Mouse (Mus musculus) embryonic facial prominence, embryonic 15.5 days (tissue): ENCODE data around the gene Ptpn1. TPM values are rescaled to one million over a fixed set of nuclear protein-coding genes. Genes with fewer than 3 reads are reported as not detected.

Experiments used
- ATAC-seq: fragments of 200-750 bp; cut with Nextera tagmentation; 2 replicates; pipeline ENCODE4 v1.8.0; 2017; ENCODE audit warnings: low read depth, moderate TSS enrichment; ENCODE audit not compliant: insufficient number of reproducible peaks, low FRiP score, low TSS enrichment
- H3K27ac ChIP-seq: fragments of 300-500 bp; sonication (generic); replicated peaks from 2 replicates; pipeline ENCODE4 v1.5.1; 2015; ENCODE audit warnings: mild to moderate bottlenecking, inconsistent platforms
- H3K27me3 ChIP-seq: fragments of 300-500 bp; sonication (generic); 2 replicates; pipeline ENCODE4 v1.6.1; 2015; ENCODE audit warnings: inconsistent platforms
- H3K36me3 ChIP-seq: fragments of 300-500 bp; sonication (generic); 2 replicates; pipeline ENCODE4 v1.6.1; 2015; ENCODE audit warnings: mild to moderate bottlenecking, inconsistent platforms
- H3K4me1 ChIP-seq: fragments of 300-500 bp; sonication (generic); 2 replicates; pipeline ENCODE4 v1.6.1; 2015; ENCODE audit warnings: inconsistent platforms
- H3K4me2 ChIP-seq: fragments of 300-500 bp; sonication (generic); replicated peaks from 2 replicates; pipeline ENCODE4 v1.6.1; 2015; ENCODE audit warnings: mild to moderate bottlenecking, inconsistent platforms
- H3K4me3 ChIP-seq: fragments of 300-500 bp; sonication (generic); replicated peaks from 2 replicates; pipeline ENCODE4 v1.5.1; 2015; ENCODE audit warnings: mild to moderate bottlenecking, inconsistent platforms
- H3K9ac ChIP-seq: fragments of 300-500 bp; sonication (generic); 2 replicates; pipeline ENCODE4 v1.6.1; 2015; ENCODE audit warnings: inconsistent platforms
- H3K9me3 ChIP-seq: fragments of 300-500 bp; sonication (generic); replicated peaks from 2 replicates; pipeline ENCODE4 v1.6.1; 2016; ENCODE audit warnings: inconsistent platforms
- WGBS: fragments of 180-500 bp; shearing (Covaris S2); methylation state at CpG from one replicate; pipeline ENCODE4 v1.1.7; 2015; 5-methylcytosine and 5-hydroxymethylcytosine counted together
- polyA plus RNA-seq: library from polyadenylated mRNA; unstranded; fragments of >200 nt; fragmentation: Nextera tagmentation; extraction: Ambion mirVana; gene quantifications from 2 replicates; pipeline ENCODE4 v1.2.1, GENCODE M21; 2015

The Ptpn1 gene
- polyA plus RNA-seq, 1 experiment from 2014 or later, result 61.5 TPM

DNA sequence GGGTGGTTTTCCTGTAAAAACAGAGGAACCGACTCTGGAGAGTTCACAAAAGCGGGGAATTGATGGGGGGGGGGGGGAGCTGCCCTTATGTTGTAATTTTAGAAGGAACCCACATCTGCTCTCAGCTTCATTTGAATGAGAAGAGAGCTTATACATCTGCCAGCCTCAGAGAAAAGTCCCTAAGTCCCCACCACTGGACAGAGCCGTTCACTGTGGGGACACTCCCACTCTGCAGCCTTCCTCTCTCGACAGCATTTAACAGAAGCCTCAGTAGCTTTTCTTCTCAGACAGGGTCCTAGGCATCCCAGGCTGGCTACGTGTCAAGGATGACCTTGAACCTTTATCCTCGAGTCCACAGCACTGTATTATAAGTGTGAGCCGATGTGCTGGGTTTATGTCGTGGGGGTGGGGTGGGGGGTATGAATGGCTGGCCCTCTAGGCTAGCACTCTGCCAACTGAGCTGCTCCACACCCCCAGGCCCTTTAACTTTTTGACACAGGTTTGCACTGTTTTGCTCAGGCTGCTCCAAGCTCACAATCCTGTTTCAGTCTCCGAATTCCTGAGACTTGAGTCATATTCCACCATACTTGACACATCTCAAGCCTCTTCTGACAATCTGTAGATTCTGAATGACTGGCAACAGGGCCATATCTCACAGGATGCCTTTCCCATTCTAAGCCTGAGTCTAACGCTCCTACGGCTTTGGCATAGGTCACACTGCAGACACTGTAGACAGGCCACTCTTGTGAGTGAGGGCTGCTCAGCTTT, 8.0 kb downstream of the Ptpn1 start:
- Histone ChIP-seq H3K27ac (no peak overlapping the region), H3K9me3 (no peaks in the 10 kb centered on the region), H3K4me3 (no peak overlapping the region), H3K27me3 (no peaks in the 10 kb centered on the region), H3K4me2 (no peak overlapping the region), H3K4me1 (peaks cover 75% of the 10 kb centered on the region), H3K9ac (no peak overlapping the region), H3K36me3 (no peaks in the 10 kb centered on the region)
- WGBS, result 53% methylated on average over 11 of the region's 11 CpGs
- no peak for ATAC-seq

DNA sequence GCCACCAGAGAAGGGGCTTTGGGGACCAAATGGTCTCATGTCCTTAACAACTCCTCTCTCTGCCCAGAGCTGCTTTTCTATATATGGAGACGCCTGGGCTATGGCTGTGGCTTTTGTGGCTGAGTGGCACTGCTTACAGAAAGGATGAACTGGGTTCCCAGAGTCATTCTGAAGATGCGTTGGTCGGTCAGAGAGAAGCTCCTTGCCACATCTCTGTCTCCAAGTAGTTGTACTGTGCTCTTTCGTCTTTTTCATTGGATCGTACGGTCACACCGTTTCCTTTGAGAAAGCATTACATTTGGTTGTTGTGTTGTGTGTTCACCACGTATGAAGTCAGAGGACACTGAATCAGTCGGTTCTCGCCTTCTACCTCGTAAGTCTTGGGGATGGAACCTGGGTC, 8.8 kb downstream of the Ptpn1 start:
- Histone ChIP-seq H3K27me3 (no peaks in the 10 kb centered on the region), H3K4me3 (no peak overlapping the region), H3K36me3 (no peaks in the 10 kb centered on the region), H3K9me3 (no peaks in the 10 kb centered on the region), H3K27ac (no peak overlapping the region), H3K4me1 (peaks cover 73% of the 10 kb centered on the region), H3K4me2 (no peak overlapping the region), H3K9ac (no peak overlapping the region)
- WGBS, result 85% methylated on average over 11 of the region's 11 CpGs
- ATAC-seq, result no peak

DNA sequence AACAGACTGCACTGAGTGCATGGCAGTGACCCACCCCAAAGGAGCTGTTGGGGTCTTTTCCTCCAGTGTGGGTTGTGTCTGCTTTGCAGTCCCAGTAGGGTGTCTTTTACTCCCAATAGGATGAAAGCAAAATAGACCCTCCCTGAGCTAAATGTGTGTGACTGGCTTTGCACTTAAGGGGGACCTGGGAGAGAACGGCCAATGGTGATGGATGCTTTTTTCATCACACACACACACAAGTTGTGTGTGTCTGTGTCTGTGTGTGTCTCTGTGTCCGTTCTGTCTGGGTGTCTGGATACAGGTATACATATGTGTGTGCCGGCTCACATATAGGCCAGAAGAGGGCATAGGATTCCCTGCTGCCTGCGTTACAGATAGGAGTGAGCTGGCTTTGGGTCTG, 9.5 kb downstream of the Ptpn1 start:
- Histone ChIP-seq H3K4me1 (peaks cover 72% of the 10 kb centered on the region), H3K27ac (peak overlapping the region; percentile 87)
- 62% methylated on average over 4 of the region's 4 CpGs for WGBS

DNA sequence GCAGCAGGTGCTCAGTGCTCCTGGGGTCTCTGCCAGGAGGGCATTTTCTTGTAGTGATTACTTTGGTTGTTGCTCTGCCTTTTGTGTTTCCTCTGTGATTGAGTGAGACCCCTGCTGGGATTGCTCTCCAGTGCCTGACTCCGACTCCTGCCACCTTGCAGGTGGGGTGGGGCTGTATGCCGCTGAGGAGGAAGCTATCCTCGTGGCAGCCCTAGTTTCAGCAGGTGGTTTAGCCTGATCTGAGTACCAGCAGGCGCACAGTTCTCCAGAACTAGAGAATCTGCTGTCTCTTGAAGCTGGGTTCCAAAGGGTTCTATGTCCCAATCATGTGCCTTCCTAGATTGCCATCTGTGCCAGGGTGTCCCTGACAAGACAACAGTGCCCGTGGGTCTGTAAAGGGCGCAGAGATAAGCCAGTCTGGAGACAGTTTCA, 9.9 kb downstream of the Ptpn1 start:
- H3K27ac ChIP-seq, result peak overlapping the region; percentile 87
- no peak overlapping the region for H3K4me3 ChIP-seq
- H3K27me3 ChIP-seq, result no peaks in the 10 kb centered on the region
- peaks cover 68% of the 10 kb centered on the region for H3K4me1 ChIP-seq
- no peaks in the 10 kb centered on the region for H3K36me3 ChIP-seq
- 0 out of 2 replicates have a peak, but pooled peaks have one; percentile 7 for ATAC-seq
- 47% methylated on average over 6 of the region's 6 CpGs for WGBS
- H3K9ac ChIP-seq, result no peak overlapping the region
- no peaks in the 10 kb centered on the region for H3K9me3 ChIP-seq
- H3K4me2 ChIP-seq, result peak overlapping the region; percentile 27

More for the DNA sequence above, 9.5 kb downstream of the Ptpn1 start:
- H3K27me3 ChIP-seq, result no peaks in the 10 kb centered on the region
- ATAC-seq, result no peak
- H3K4me2 ChIP-seq, result no peak overlapping the region
- no peaks in the 10 kb centered on the region for H3K36me3 ChIP-seq
- H3K9ac ChIP-seq, result no peak overlapping the region
- no peaks in the 10 kb centered on the region for H3K9me3 ChIP-seq
- no peak overlapping the region for H3K4me3 ChIP-seq

DNA sequence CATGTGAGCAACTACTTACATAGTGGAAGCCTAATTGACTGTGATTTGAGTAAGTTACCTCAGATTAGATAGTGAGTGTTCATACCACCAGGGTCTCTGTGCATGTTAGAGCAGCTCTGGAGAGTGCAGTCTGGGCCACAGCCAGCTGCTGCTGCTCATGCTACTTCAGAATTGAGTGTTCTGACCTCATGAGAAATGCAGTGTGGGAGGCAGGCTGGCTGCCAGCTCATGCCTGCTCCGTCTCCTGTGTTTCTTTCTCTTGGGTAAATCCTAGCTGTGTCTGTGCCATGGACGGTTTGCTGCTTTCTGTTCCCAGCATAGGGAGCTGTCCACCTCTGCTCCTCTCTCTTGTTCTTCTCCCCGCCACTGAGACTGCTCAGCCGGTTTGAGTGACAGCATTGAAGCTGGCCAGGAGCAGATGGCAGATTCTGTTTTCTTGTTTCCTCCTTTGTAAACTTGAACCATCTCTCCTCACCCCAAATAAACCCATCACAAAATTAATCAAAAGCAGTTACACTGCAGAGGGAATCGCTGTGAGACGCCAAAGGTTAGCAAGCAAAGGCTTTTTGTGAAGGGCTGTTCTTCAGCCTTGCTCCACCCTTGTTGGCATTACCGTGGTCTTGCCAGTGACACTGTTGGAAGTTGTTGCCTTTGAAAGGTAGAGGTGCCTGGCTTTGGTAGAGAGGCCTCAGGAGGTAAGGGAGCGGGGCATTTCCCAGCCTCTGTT, 10.5 kb downstream of the Ptpn1 start:
- Histone ChIP-seq H3K4me1 (peaks cover 70% of the 10 kb centered on the region), H3K9me3 (no peaks in the 10 kb centered on the region), H3K36me3 (no peaks in the 10 kb centered on the region), H3K4me3 (no peak overlapping the region), H3K4me2 (peak overlapping the region; percentile 27), H3K9ac (no peak overlapping the region), H3K27ac (peak overlapping the region; percentile 87), H3K27me3 (no peaks in the 10 kb centered on the region)
- ATAC-seq, result peak; percentile 56; the same call in 1 of the 2 replicates
- WGBS, result 17% methylated on average over 8 of the region's 8 CpGs

DNA sequence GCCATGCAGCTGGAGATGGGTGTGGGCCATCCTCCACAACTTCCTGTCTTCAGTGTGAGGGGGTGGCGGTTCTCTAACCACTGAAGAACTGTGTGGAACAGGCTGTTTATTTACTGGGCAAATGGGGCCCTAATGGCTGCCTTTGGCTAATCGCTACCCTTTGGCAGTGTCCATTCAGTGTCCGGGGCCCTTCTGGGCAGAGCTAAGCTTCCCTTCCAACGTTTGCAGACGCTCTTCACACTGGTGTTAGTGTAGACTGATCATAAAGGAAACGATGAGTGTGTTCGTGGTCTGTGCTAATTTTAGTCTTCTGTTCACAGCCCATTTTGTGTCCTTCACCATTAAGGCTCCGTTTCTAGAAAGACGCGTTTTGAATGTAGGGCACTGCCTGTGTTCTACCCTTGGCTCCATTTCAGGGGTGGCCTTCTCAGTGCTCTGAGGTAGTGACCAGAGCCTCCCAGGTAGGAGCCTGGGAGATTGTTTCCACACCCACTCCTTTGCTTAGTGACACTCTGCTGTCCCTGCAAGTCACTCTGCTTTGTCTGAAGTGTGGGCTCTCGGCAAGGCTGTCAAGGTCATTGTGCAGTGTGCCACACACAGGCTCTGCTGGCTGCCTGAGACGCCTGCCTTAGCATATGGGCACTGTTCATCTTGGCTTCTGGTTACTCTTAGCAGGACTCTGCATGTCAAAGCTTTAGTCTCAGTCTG, 11.2 kb downstream of the Ptpn1 start:
- Histone ChIP-seq H3K27ac (peak overlapping the region; percentile 87), H3K27me3 (no peaks in the 10 kb centered on the region), H3K4me2 (peak overlapping the region; percentile 27), H3K9me3 (no peaks in the 10 kb centered on the region), H3K4me3 (no peak overlapping the region), H3K4me1 (peaks cover 75% of the 10 kb centered on the region), H3K9ac (no peak overlapping the region), H3K36me3 (no peaks in the 10 kb centered on the region)
- no peak for ATAC-seq
- WGBS, result 66% methylated on average over 12 of the region's 12 CpGs

DNA sequence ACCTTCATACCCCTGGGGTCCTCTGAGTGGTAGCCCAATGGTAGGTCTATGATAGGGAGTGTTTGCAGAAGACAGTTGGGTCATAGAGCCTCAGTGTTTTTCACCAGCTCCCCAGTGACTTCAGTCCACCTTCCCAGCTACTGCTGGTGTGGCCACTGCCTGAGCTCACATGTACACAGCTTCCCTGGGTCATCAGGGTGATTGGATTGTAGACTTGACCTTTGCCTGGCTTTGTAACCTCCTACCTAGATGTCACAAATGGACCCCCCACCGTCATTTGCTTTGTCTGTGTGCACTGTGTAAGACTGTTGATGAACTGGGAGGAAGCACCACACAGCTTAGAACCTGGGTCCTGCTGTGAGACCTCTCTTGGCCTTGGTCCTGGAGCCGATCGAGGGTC, 12.3 kb downstream of the Ptpn1 start:
- H3K4me2 ChIP-seq, result no peak overlapping the region
- no peaks in the 10 kb centered on the region for H3K9me3 ChIP-seq
- ATAC-seq, result no peak
- 92% methylated on average over 3 of the region's 3 CpGs for WGBS
- no peaks in the 10 kb centered on the region for H3K27me3 ChIP-seq
- no peaks in the 10 kb centered on the region for H3K36me3 ChIP-seq
- H3K27ac ChIP-seq, result no peak overlapping the region
- no peak overlapping the region for H3K9ac ChIP-seq
- H3K4me3 ChIP-seq, result no peak overlapping the region
- peaks cover 75% of the 10 kb centered on the region for H3K4me1 ChIP-seq

DNA sequence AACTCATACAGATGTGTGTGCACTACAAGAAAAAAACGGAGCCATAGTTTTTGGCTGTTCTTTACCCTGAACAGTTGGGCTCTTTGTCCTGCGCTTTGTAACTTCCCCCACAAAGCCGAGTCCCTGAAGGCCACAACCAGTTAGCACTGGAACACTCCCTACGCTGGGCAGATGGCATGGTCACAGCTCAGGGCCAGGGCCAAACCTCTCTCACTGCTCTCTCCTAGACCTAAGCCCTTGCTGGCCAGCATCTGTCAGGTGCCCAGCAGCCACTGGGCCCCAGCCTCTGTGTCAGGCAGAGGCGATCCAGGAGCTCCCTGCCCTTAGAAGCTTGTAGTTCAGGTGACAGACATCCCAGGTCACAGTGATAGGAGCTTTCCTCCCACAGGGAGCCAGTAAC, 13.6 kb downstream of the Ptpn1 start:
- Histone ChIP-seq H3K27me3 (no peaks in the 10 kb centered on the region), H3K4me3 (no peak overlapping the region), H3K27ac (no peak overlapping the region), H3K9me3 (no peaks in the 10 kb centered on the region), H3K4me1 (peaks cover 75% of the 10 kb centered on the region), H3K36me3 (no peaks in the 10 kb centered on the region), H3K9ac (no peak overlapping the region), H3K4me2 (no peak overlapping the region)
- ATAC-seq, result no peak
- WGBS, result 77% methylated on average over 5 of the region's 5 CpGs

DNA sequence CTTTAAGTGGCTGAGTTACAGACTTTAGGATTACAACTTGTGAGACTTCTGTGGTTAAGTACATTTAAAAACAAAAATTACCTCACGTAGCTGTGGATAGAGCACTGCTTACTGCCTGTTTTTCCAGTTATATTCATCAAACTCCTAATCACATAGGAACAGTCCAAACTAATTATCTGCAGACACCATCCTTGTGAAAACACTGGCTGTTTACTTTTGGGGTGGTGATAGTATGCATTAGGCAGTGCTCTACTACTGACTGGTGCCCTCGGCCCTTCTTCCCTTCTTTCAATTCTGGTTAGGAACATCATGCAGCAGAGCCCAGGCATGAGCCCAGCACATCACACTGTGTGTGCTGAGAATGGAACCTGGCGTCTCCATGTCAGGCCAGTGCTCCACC, 15.4 kb downstream of the Ptpn1 start:
- no peak for ATAC-seq
- 0 out of 2 replicates have a peak overlapping the region, but pooled peaks have one; percentile 39 for H3K27ac ChIP-seq
- WGBS, result 72% methylated on average over 3 of the region's 3 CpGs
- no peaks in the 10 kb centered on the region for H3K36me3 ChIP-seq
- no peaks in the 10 kb centered on the region for H3K27me3 ChIP-seq
- no peak overlapping the region for H3K9ac ChIP-seq
- no peak overlapping the region for H3K4me2 ChIP-seq
- H3K4me3 ChIP-seq, result no peak overlapping the region
- H3K9me3 ChIP-seq, result no peaks in the 10 kb centered on the region
- H3K4me1 ChIP-seq, result peaks cover 71% of the 10 kb centered on the region

DNA sequence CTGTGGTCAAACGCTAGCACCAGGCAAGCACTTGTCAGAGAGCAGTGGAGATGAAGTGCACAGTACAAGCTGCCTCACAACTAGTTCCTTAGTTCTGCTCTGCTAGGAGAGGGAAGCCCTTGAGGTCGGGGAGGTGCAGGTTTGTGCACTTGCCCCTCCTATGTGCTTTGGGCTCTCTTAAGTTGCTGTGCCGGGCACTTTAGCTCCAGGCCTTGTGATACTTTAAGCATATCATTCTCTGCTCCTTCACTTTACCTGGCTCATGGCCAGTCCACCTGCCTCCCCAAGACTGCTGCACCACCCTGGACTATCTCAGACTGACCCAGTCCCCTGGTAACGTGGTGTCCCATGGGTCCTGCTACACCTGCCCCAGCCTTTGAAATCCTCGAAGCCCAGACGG, 16.2 kb downstream of the Ptpn1 start:
- Histone ChIP-seq H3K27ac (no peak overlapping the region), H3K4me1 (peaks cover 63% of the 10 kb centered on the region), H3K4me3 (no peak overlapping the region), H3K36me3 (no peaks in the 10 kb centered on the region), H3K9me3 (no peaks in the 10 kb centered on the region), H3K9ac (no peak overlapping the region), H3K4me2 (no peak overlapping the region), H3K27me3 (no peaks in the 10 kb centered on the region)
- WGBS, result 67% methylated on average over 6 of the region's 6 CpGs
- no peak for ATAC-seq

DNA sequence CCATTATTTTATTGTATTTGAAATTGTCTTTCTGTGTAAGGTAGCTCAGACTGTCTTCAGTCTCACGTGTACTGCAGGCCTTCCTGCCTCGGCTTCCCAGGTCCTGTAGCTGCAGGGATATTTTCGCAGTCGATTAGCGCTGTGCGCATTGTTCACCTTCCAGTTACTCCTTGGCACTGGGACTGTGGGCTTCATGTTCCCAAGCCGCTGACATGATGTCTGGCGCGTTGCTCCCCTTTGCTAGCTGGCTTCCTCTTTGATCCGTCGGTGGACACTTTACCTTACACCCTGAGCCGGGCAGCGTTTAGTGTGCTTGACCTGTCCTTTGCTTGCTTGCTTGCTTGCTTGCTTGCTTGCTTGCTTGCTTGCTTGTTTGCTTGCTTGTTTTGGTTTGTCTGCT, 16.7 kb downstream of the Ptpn1 start:
- no peaks in the 10 kb centered on the region for H3K27me3 ChIP-seq
- no peaks in the 10 kb centered on the region for H3K9me3 ChIP-seq
- no peak overlapping the region for H3K4me3 ChIP-seq
- 0 out of 2 replicates have a peak, but pooled peaks cover 4% of the 10 kb centered on the region for H3K36me3 ChIP-seq
- WGBS, result 82% methylated on average over 13 of the region's 13 CpGs
- peak overlapping the region; percentile 63; the same call in 1 of the 2 replicates for H3K27ac ChIP-seq
- H3K9ac ChIP-seq, result no peak overlapping the region
- ATAC-seq, result no peak
- H3K4me2 ChIP-seq, result no peak overlapping the region
- H3K4me1 ChIP-seq, result peaks cover 63% of the 10 kb centered on the region
